Mouse (Mus musculus): Measurements from ENCODE around the gene Ntsr1. TPM values are rescaled to one million over a fixed set of nuclear protein-coding genes. Genes with fewer than 3 reads are reported as not detected.

Ntsr1 gene
- polyA plus RNA-seq, 1 experiment from 2014 or later, result 13.4 TPM

GRCm38 (mm10) chr2:180468871-180469270, 30.9 kb upstream of the Ntsr1 start:
- Histone ChIP-seq H3K4me1 (replicated peaks; ENCODE audit: control insufficient read depth, insufficient read depth, low read length) (no peaks in the 10 kb centered on the region), H3K4me3 (replicated peaks; ENCODE audit: low read length) (no peak overlapping the region), H3K9me3 (ENCODE audit: control insufficient read depth, low read length) (no peaks in the 10 kb centered on the region), H3K9ac (replicated peaks; ENCODE audit: low read depth, low read length) (no peak overlapping the region), H3K27ac (ENCODE audit: low read length) (no peak overlapping the region), H3K27me3 (replicated peaks; ENCODE audit: control insufficient read depth, insufficient read depth, low read length) (no peaks in the 10 kb centered on the region), H3K36me3 (ENCODE audit: control insufficient read depth, insufficient read depth) (no peaks in the 10 kb centered on the region), H3K4me2 (ENCODE audit: low read length) (no peak overlapping the region)
- WGBS, result 92% methylated on average over 8 of the region's 8 CpGs
- no peak for ATAC-seq

GRCm38 (mm10) chr2:180469768-180470167, 30.0 kb upstream of the Ntsr1 start:
- no peaks in the 10 kb centered on the region for H3K27me3 ChIP-seq (replicated peaks; ENCODE audit: control insufficient read depth, insufficient read depth, low read length)
- no peaks in the 10 kb centered on the region for H3K9me3 ChIP-seq (ENCODE audit: control insufficient read depth, low read length)
- H3K4me2 ChIP-seq (ENCODE audit: low read length), result no peak overlapping the region
- no peaks in the 10 kb centered on the region for H3K4me1 ChIP-seq (replicated peaks; ENCODE audit: control insufficient read depth, insufficient read depth, low read length)
- ATAC-seq, result no peak
- H3K36me3 ChIP-seq (ENCODE audit: control insufficient read depth, insufficient read depth), result no peaks in the 10 kb centered on the region
- H3K4me3 ChIP-seq (replicated peaks; ENCODE audit: low read length), result no peak overlapping the region
- WGBS, result 71% methylated on average over 9 of the region's 9 CpGs
- H3K9ac ChIP-seq (replicated peaks; ENCODE audit: low read depth, low read length), result no peak overlapping the region
- no peak overlapping the region for H3K27ac ChIP-seq (ENCODE audit: low read length)

GRCm38 (mm10) chr2:180472306-180473079, 27.3 kb upstream of the Ntsr1 start:
- WGBS, result 4% methylated on average over 21 of the region's 21 CpGs
- Histone ChIP-seq H3K4me2 (ENCODE audit: low read length) (no peak overlapping the region), H3K9me3 (ENCODE audit: control insufficient read depth, low read length) (no peaks in the 10 kb centered on the region), H3K27ac (ENCODE audit: low read length) (no peak overlapping the region), H3K4me1 (replicated peaks; ENCODE audit: control insufficient read depth, insufficient read depth, low read length) (no peaks in the 10 kb centered on the region), H3K9ac (replicated peaks; ENCODE audit: low read depth, low read length) (no peak overlapping the region), H3K36me3 (ENCODE audit: control insufficient read depth, insufficient read depth) (no peaks in the 10 kb centered on the region), H3K4me3 (replicated peaks; ENCODE audit: low read length) (no peak overlapping the region), H3K27me3 (replicated peaks; ENCODE audit: control insufficient read depth, insufficient read depth, low read length) (no peaks in the 10 kb centered on the region)
- peak; percentile 57 for ATAC-seq

GRCm38 (mm10) chr2:180473080-180473440, 26.7 kb upstream of the Ntsr1 start:
- H3K4me1 ChIP-seq (replicated peaks; ENCODE audit: control insufficient read depth, insufficient read depth, low read length), result no peaks in the 10 kb centered on the region
- 30% methylated on average over 7 of the region's 7 CpGs for WGBS

GRCm38 (mm10) chr2:180474864-180475263, 24.9 kb upstream of the Ntsr1 start:
- ATAC-seq, result no peak
- WGBS, result 91% methylated on average over 3 of the region's 3 CpGs
- H3K9ac ChIP-seq (replicated peaks; ENCODE audit: low read depth, low read length), result no peak overlapping the region
- H3K27ac ChIP-seq (ENCODE audit: low read length), result no peak overlapping the region
- H3K36me3 ChIP-seq (ENCODE audit: control insufficient read depth, insufficient read depth), result no peaks in the 10 kb centered on the region
- no peak overlapping the region for H3K4me2 ChIP-seq (ENCODE audit: low read length)
- no peak overlapping the region for H3K4me3 ChIP-seq (replicated peaks; ENCODE audit: low read length)
- H3K27me3 ChIP-seq (replicated peaks; ENCODE audit: control insufficient read depth, insufficient read depth, low read length), result no peaks in the 10 kb centered on the region
- no peaks in the 10 kb centered on the region for H3K4me1 ChIP-seq (replicated peaks; ENCODE audit: control insufficient read depth, insufficient read depth, low read length)
- H3K9me3 ChIP-seq (ENCODE audit: control insufficient read depth, low read length), result no peaks in the 10 kb centered on the region

More at GRCm38 (mm10) chr2:180473080-180473440, 26.7 kb upstream of the Ntsr1 start:
- Histone ChIP-seq H3K4me3 (replicated peaks; ENCODE audit: low read length) (no peak overlapping the region), H3K27ac (ENCODE audit: low read length) (no peak overlapping the region), H3K4me2 (ENCODE audit: low read length) (no peak overlapping the region), H3K36me3 (ENCODE audit: control insufficient read depth, insufficient read depth) (no peaks in the 10 kb centered on the region), H3K9ac (replicated peaks; ENCODE audit: low read depth, low read length) (no peak overlapping the region), H3K9me3 (ENCODE audit: control insufficient read depth, low read length) (no peaks in the 10 kb centered on the region), H3K27me3 (replicated peaks; ENCODE audit: control insufficient read depth, insufficient read depth, low read length) (no peaks in the 10 kb centered on the region)
- peak; percentile 94 for ATAC-seq

- peak; percentile 63 for ATAC-seq
- no peaks in the 10 kb centered on the region for H3K9me3 ChIP-seq (ENCODE audit: control insufficient read depth, low read length)
- no peaks in the 10 kb centered on the region for H3K27me3 ChIP-seq (replicated peaks; ENCODE audit: control insufficient read depth, insufficient read depth, low read length)
- H3K36me3 ChIP-seq (ENCODE audit: control insufficient read depth, insufficient read depth), result no peaks in the 10 kb centered on the region
- 3% methylated on average over 16 of the region's 16 CpGs for WGBS
- H3K4me1 ChIP-seq (replicated peaks; ENCODE audit: control insufficient read depth, insufficient read depth, low read length), result peaks cover 13% of the 10 kb centered on the region
- peak overlapping the region; percentile 12; the same call in 1 of the 2 replicates for H3K27ac ChIP-seq (ENCODE audit: low read length)
- H3K4me3 ChIP-seq (replicated peaks; ENCODE audit: low read length), result no peak overlapping the region
- peak overlapping the region; percentile 22; the same call in 1 of the 2 replicates for H3K9ac ChIP-seq (replicated peaks; ENCODE audit: low read depth, low read length)
- H3K4me2 ChIP-seq (ENCODE audit: low read length), result peak overlapping the region; percentile 1; the same call in 1 of the 2 replicates
These were observed 17.5 kb upstream of the Ntsr1 start for GRCm38 (mm10) chr2:180482274-180482673.

- Histone ChIP-seq H3K9me3 (ENCODE audit: control insufficient read depth, low read length) (no peaks in the 10 kb centered on the region), H3K36me3 (ENCODE audit: control insufficient read depth, insufficient read depth) (no peaks in the 10 kb centered on the region), H3K4me1 (replicated peaks; ENCODE audit: control insufficient read depth, insufficient read depth, low read length) (peaks cover 26% of the 10 kb centered on the region), H3K27me3 (replicated peaks; ENCODE audit: control insufficient read depth, insufficient read depth, low read length) (no peaks in the 10 kb centered on the region), H3K4me2 (ENCODE audit: low read length) (no peak overlapping the region), H3K27ac (ENCODE audit: low read length) (no peak overlapping the region), H3K4me3 (replicated peaks; ENCODE audit: low read length) (no peak overlapping the region), H3K9ac (replicated peaks; ENCODE audit: low read depth, low read length) (no peak overlapping the region)
- ATAC-seq, result no peak
- 74% methylated on average over 4 of the region's 4 CpGs for WGBS
These were observed 14.9 kb upstream of the Ntsr1 start for GRCm38 (mm10) chr2:180484882-180485281.

GRCm38 (mm10) chr2:180485306-180485705, 14.5 kb upstream of the Ntsr1 start:
- H3K9me3 ChIP-seq (ENCODE audit: control insufficient read depth, low read length), result no peaks in the 10 kb centered on the region
- H3K36me3 ChIP-seq (ENCODE audit: control insufficient read depth, insufficient read depth), result no peaks in the 10 kb centered on the region
- ATAC-seq, result no peak
- 26% methylated on average over 3 of the region's 3 CpGs for WGBS
- H3K27ac ChIP-seq (ENCODE audit: low read length), result no peak overlapping the region
- H3K27me3 ChIP-seq (replicated peaks; ENCODE audit: control insufficient read depth, insufficient read depth, low read length), result no peaks in the 10 kb centered on the region
- H3K9ac ChIP-seq (replicated peaks; ENCODE audit: low read depth, low read length), result no peak overlapping the region
- peaks cover 26% of the 10 kb centered on the region for H3K4me1 ChIP-seq (replicated peaks; ENCODE audit: control insufficient read depth, insufficient read depth, low read length)
- no peak overlapping the region for H3K4me2 ChIP-seq (ENCODE audit: low read length)
- no peak overlapping the region for H3K4me3 ChIP-seq (replicated peaks; ENCODE audit: low read length)

- Histone ChIP-seq H3K27me3 (replicated peaks; ENCODE audit: control insufficient read depth, insufficient read depth, low read length) (no peaks in the 10 kb centered on the region), H3K27ac (ENCODE audit: low read length) (peak overlapping the region; percentile 78), H3K9ac (replicated peaks; ENCODE audit: low read depth, low read length) (peak overlapping the region; percentile 33), H3K36me3 (ENCODE audit: control insufficient read depth, insufficient read depth) (no peaks in the 10 kb centered on the region), H3K4me2 (ENCODE audit: low read length) (peak overlapping the region; percentile 44), H3K9me3 (ENCODE audit: control insufficient read depth, low read length) (no peaks in the 10 kb centered on the region), H3K4me3 (replicated peaks; ENCODE audit: low read length) (peak overlapping the region; percentile 29), H3K4me1 (replicated peaks; ENCODE audit: control insufficient read depth, insufficient read depth, low read length) (peaks cover 20% of the 10 kb centered on the region)
- peak; percentile 81 for ATAC-seq
- 3% methylated on average over 17 of the region's 17 CpGs for WGBS
These were observed 11.5 kb upstream of the Ntsr1 start for GRCm38 (mm10) chr2:180488210-180488751.

Measured in forebrain, embryonic 16.5 days (tissue).